Mouse (Mus musculus) cortical plate, adult 2 months (tissue): ENCODE measurements around the gene Rtn2. TPM values are rescaled to one million over a fixed set of nuclear protein-coding genes. Genes with fewer than 3 reads are reported as not detected.

ENCODE experiments used
- H3K27ac ChIP-seq: fragments of 200-500 bp; 2 replicates; pipeline ENCODE4 v1.5.1; 2012; ENCODE audit warnings: low read length, control low read depth, inconsistent platforms; ENCODE audit not compliant: insufficient read depth
- H3K4me1 ChIP-seq: fragments of 200-500 bp; 2 replicates; pipeline ENCODE4 v1.6.1; 2011; ENCODE audit warnings: low read length; ENCODE audit not compliant: control insufficient read depth, insufficient read depth
- H3K4me3 ChIP-seq: fragments of 200-500 bp; 2 replicates; pipeline ENCODE4 v1.5.1; 2011; ENCODE audit warnings: mild to moderate bottlenecking, low read length, control low read depth; ENCODE audit not compliant: insufficient read depth
- CTCF ChIP-seq: fragments of 200-500 bp; IDR thresholded peaks from 2 replicates; pipeline ENCODE4 v1.5.1; 2011; ENCODE audit warnings: mild to moderate bottlenecking, control low read depth, low read length; ENCODE audit not compliant: insufficient read depth; ENCODE audit errors: extremely low read depth
- POLR2A ChIP-seq: fragments of 200-500 bp; IDR thresholded peaks from 2 replicates; pipeline ENCODE4 v1.6.1; 2011; ENCODE audit warnings: mild to moderate bottlenecking, low read length, control low read depth; ENCODE audit not compliant: insufficient read depth; ENCODE audit errors: extremely low read depth
- polyA plus RNA-seq: library from polyadenylated mRNA; depleted of rRNA; stranded (reverse); fragments of >200 nt; gene quantifications from 2 replicates; pipeline ENCODE4 v1.2.3, GENCODE M21; 2012; rRNA removed

Gene Rtn2
- 140 TPM in 2 replicates for polyA plus RNA-seq

GRCm38 (mm10) chr7:19282385-19282784 is at the start of gene Rtn2:
Gene Rtn2 (plus strand): TSS chr7:19282624.
- peak within 1 kb of the TSS; percentile 76 for H3K4me3 ChIP-seq
- H3K27ac ChIP-seq = peak within 1 kb of the TSS; percentile 49; the same call in 1 of the 2 replicates
- no peak for TF ChIP-seq CTCF
- TF ChIP-seq POLR2A = no peak

DNA sequence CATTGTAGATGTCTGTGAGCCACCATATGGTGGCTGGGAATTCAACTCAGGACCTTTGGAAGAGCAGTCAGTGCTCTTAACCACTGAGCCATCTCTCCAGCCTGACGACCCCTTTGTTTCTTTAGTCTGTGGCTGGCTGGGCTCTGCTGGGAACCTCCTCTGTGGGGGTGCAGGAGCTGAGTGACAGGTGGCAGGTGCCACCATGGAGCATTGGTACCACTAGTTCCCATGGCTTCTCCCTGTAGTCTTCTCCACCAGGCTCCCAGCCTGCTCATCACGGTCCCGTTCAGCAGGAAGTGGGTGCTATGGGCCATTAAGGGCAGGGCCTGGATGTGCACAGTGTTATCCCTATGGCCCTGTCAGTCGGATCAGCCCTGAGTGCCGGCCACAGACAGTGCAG is 47.8 kb upstream of the Rtn2 start:
- H3K27ac ChIP-seq = no peak overlapping the region
- no peak for TF ChIP-seq POLR2A
- no peak for TF ChIP-seq CTCF
- no peak overlapping the region for H3K4me3 ChIP-seq
- H3K4me1 ChIP-seq = no peaks in the 10 kb centered on the region

More at GRCm38 (mm10) chr7:19282385-19282784, at the start of gene Rtn2:
- H3K4me1 ChIP-seq = no peaks in the 10 kb centered on the region

GRCm38 (mm10) chr7:19235092-19235671 is 47.2 kb upstream of the Rtn2 start:
- Histone ChIP-seq H3K27ac (no peak overlapping the region), H3K4me3 (no peak overlapping the region), H3K4me1 (no peaks in the 10 kb centered on the region)
- TF ChIP-seq POLR2A = no peak
- no peak for TF ChIP-seq CTCF

GRCm38 (mm10) chr7:19236411-19236810 is 46.0 kb upstream of the Rtn2 start:
- H3K4me1 ChIP-seq = no peaks in the 10 kb centered on the region

DNA sequence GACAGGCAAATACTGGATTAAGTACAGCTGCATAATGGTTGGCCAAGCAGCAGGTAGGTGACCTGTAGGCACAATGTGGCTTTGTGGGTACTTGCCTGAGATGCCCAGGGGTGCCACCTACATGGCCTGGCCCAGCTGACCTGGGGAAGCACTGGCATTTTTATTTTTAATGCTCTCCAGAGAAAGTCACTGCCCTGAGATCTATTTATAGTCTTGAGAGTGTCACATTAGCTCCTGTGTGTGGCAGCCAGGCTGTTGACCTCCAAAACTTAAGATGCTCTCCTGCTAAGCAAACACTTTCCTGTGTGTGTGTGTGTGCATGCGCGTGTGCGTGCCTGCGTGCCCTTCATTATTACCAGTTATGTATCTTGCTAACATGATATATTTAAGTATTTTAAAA is 44.1 kb upstream of the Rtn2 start:
- no peaks in the 10 kb centered on the region for H3K4me1 ChIP-seq
- H3K27ac ChIP-seq = no peak overlapping the region
- H3K4me3 ChIP-seq = no peak overlapping the region
- no peak for TF ChIP-seq POLR2A
- no peak for TF ChIP-seq CTCF

More at GRCm38 (mm10) chr7:19236411-19236810, 46.0 kb upstream of the Rtn2 start:
- Histone ChIP-seq H3K4me3 (no peak overlapping the region), H3K27ac (no peak overlapping the region)
- TF ChIP-seq POLR2A (no peak), CTCF (no peak)

GRCm38 (mm10) chr7:19239423-19239822 is 43.0 kb upstream of the Rtn2 start:
- Histone ChIP-seq H3K4me1 (no peaks in the 10 kb centered on the region), H3K27ac (no peak overlapping the region), H3K4me3 (no peak overlapping the region)
- TF ChIP-seq CTCF (peak; percentile 98), POLR2A (no peak)

DNA sequence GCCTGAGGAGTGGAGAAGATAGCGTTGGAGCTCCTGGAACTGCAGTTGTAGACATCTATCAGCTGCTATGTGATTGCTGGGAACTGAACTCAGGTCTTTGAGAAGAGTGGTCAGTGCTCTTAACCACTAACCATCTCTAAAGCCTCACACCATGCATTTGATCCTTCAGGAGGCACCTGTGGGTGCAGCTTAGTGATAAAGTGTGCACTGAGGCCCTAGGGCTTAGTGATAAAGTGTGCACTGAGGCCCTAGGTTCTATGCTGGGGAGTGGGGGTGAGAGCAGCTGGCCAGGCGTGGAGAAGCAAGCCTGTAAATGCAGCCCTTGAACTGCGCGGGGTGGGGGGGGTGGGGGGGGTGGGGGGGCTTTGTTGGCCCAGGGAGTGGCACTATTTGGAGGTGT is 42.4 kb upstream of the Rtn2 start:
- no peak overlapping the region for H3K27ac ChIP-seq
- TF ChIP-seq CTCF = no peak
- TF ChIP-seq POLR2A = no peak
- no peak overlapping the region for H3K4me3 ChIP-seq
- H3K4me1 ChIP-seq = no peaks in the 10 kb centered on the region

- no peaks in the 10 kb centered on the region for H3K4me1 ChIP-seq
- no peak overlapping the region for H3K27ac ChIP-seq
- no peak for TF ChIP-seq CTCF
- no peak for TF ChIP-seq POLR2A
These were observed 41.4 kb upstream of the Rtn2 start for GRCm38 (mm10) chr7:19240905-19241463.

DNA sequence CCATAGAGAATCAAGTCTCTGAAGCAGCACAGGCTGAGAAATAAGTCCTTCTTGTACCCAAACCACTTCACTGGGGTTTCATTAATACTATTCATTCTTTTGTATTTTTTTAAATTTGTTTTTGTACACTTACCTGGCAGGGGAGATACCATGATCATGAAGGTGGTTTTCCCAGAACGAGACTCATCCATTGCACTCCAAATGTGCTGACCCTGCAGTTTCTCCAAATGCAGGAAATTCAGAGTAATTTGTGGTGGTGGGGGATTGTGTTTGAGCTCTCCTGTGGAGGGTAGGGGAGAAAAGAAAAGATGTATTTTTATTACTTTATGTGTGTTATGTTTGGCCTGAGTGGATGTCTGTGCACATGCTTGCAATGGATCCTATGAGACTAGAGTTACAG is 40.4 kb upstream of the Rtn2 start:
- H3K27ac ChIP-seq = no peak overlapping the region
- TF ChIP-seq CTCF (no peak), POLR2A (no peak)
- H3K4me1 ChIP-seq = no peaks in the 10 kb centered on the region
- no peak overlapping the region for H3K4me3 ChIP-seq

More at GRCm38 (mm10) chr7:19240905-19241463, 41.4 kb upstream of the Rtn2 start:
- H3K4me3 ChIP-seq = no peak overlapping the region

DNA sequence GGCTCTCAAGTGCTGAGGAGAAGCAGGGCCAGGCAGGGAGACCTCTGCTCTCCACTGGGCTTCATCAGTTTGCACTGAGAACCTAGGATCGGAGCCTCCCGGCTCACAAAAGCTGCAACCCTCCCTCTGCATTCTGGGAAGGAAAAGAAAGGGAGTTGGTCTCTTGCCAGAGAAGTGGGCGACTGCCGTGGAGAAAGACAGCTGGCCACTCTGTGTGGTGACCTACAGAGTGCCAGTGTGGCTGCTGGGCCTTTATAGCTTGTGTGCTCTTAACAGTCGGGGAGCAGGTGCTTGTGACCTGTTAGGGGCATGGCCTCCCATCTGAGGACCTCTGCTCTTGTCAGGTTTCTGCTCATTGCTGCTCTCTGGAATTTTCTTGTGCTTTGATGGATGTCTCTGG is 38.6 kb upstream of the Rtn2 start:
- TF ChIP-seq CTCF (no peak), POLR2A (no peak)
- no peak overlapping the region for H3K4me3 ChIP-seq
- H3K27ac ChIP-seq = no peak overlapping the region
- H3K4me1 ChIP-seq = no peaks in the 10 kb centered on the region

DNA sequence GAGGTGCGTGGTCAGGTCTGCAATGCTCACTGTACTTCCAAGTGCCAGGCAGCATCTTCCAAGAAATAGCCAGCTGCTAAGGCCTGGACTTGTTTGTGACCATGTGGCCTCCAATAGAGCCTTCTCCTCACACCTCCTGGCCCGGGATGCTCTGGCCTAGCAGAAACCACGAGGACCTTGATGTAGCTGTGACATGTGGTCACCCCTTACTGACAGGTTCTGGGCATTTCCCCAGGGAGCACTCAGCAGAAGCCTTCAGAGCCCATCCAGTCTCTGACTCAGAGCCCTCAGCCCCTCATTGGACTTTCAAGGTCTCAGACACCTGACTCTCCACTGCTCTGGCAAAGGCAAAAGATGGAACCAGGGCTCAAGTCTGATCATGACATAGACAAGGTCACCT is 37.3 kb upstream of the Rtn2 start:
- no peak overlapping the region for H3K27ac ChIP-seq
- no peak for TF ChIP-seq CTCF
- no peak for TF ChIP-seq POLR2A
- no peaks in the 10 kb centered on the region for H3K4me1 ChIP-seq
- no peak overlapping the region for H3K4me3 ChIP-seq
